Mouse (Mus musculus) thymus, postnatal 10 days (tissue): Measurements from ENCODE around the gene Kntc1.

Source experiments
- DNase-seq, 2 experiments: peaks; one replicate each; pipeline ENCODE4 v3.0.0; 2021; ENCODE audit warnings: low spot score in 2 of 2

Kntc1 gene

DNA sequence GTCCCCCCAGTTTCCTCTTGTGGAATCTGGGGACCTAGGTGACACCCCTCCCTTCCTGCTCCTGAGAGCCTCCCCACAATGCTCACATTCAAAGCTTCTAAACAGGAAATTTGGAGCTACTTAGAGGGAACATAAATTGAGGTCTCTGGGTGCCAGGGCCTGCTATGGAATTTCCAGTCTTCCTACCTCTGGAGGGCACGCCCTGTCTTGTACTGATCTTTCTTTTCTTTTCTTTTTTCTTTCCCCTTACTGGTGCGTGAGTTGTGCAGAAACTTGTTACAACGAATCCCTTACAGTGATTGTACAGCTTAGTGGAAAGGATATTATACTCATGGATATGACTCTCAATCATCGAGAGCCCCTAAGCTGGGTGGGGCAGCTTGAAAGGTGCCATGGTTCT, 120.1 kb downstream of the Kntc1 start:
- DNase-seq, result no peak
